Mouse (Mus musculus): ENCODE measurements around the gene Asb11.

- no peak for TF ChIP-seq POLR2A (IDR thresholded peaks at IDR 0.05; ENCODE audit: borderline replicate concordance, control insufficient read depth, low read depth, low read length)
- no peak for TF ChIP-seq CTCF (IDR thresholded peaks at IDR 0.05; ENCODE audit: control insufficient read depth, insufficient read depth, low read length)
These were observed 4.5 kb downstream of the Asb11 start for GRCm38 (mm10) chrX:164441306-164441705.

All from bone marrow, adult 2 months (tissue).